Mouse (Mus musculus): ENCODE measurements around the gene Vmn2r98.
"Not testable (repeated sequence)": the region's sequence is repeated elsewhere in the genome, so short reads cannot be mapped to it uniquely, and the experiment has no call there.

Vmn2r98 gene

GRCm38 (mm10) chr17:19053160-19053559 is at the start of gene Vmn2r98:
Vmn2r98 (plus strand) TSS chr17:19053460.
- not testable (repeated sequence) for DNase-seq (ENCODE audit: low spot score)

DNA sequence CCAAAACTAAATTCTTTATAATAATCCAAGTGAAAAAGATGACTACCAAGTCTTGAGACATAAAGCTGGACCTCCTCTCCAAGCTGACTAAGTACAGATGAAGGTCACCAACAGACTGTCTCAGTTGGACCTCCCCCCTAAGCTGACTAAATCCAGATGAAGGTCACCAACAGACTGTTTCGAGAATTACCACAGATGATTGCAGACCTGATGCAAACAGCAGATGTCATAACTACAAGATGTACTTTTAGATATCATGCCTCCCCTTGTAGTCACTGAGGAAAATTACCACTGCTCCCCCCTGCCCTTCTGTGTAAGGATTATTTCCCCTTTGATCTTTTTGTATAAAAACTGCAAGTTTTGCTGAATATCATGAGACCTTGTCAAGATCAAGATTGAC is 21.8 kb upstream of the Vmn2r98 start:
- DNase-seq (ENCODE audit: low spot score) = not testable (repeated sequence)

GRCm38 (mm10) chr17:19031962-19032361 is 21.3 kb upstream of the Vmn2r98 start:
- DNase-seq (ENCODE audit: low spot score) = no peak

DNA sequence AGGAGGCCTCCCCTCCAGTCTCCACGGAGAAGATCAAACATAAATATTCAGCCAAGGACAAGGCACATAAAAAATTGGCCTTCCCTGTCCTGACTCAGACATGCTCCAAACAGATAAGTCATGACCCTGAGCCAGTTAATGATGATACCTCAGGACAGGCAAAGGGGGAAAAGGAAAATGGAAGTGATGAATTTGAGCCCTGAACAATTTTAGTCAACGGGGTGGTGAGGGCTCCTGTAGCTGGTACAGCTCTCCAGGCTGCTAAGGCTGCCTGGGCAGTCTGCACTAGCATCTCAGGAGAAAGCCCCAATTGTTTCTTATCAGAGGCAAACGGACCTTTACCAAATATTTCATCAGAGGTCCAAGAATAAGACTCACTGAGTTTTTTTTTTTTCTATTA is 20.5 kb upstream of the Vmn2r98 start:
- no peak for DNase-seq (ENCODE audit: low spot score)

Measured in retina, embryonic 14.5 days (tissue).